Mouse (Mus musculus): ENCODE measurements around the gene Rassf2. TPM values are rescaled to one million over a fixed set of nuclear protein-coding genes. Genes with fewer than 3 reads are reported as not detected.

Gene Rassf2
- polyA plus RNA-seq, 1 experiment: 0.94 TPM

- no peaks in the 10 kb centered on the region for H3K36me3 ChIP-seq (ENCODE audit: control insufficient read depth, insufficient read depth)
- no peaks in the 10 kb centered on the region for H3K79me2 ChIP-seq (ENCODE audit: control insufficient read depth, insufficient read depth)
- H3ac ChIP-seq (ENCODE audit: control insufficient read depth, insufficient read length, low read depth): no peak overlapping the region
- no peaks in the 10 kb centered on the region for H3K79me3 ChIP-seq (ENCODE audit: low read depth)
- H3K27me3 ChIP-seq (ENCODE audit: control insufficient read depth, insufficient read depth, insufficient read length): peaks cover 6% of the 10 kb centered on the region
- TF ChIP-seq MAX (IDR thresholded peaks at IDR 0.05) (no peak), USF1 (IDR thresholded peaks at IDR 0.05; ENCODE audit: low read depth) (no peak), FOSL1 (IDR thresholded peaks at IDR 0.05; ENCODE audit: insufficient read depth, low read length, poor library complexity, severe bottlenecking) (no peak), MYOG (IDR thresholded peaks at IDR 0.05; ENCODE audit: control insufficient read depth, extremely low read depth, insufficient read length) (no peak), CEBPB (IDR thresholded peaks at IDR 0.05; ENCODE audit: low read depth) (no peak), CTCF (IDR thresholded peaks at IDR 0.05; ENCODE audit: control insufficient read depth, insufficient read depth, insufficient read length) (no peak), MYOD1 (IDR thresholded peaks at IDR 0.05; ENCODE audit: control insufficient read depth, insufficient read length, low read depth) (no peak)
- no peak overlapping the region for H3K4me3 ChIP-seq (ENCODE audit: insufficient read depth, poor library complexity, severe bottlenecking)
Observed at GRCm38 (mm10) chr2:131948156-131948555, 81.9 kb downstream of the Rassf2 start.

- Histone ChIP-seq H3K79me2 (ENCODE audit: control insufficient read depth, insufficient read depth) (no peaks in the 10 kb centered on the region), H3K79me3 (ENCODE audit: low read depth) (no peaks in the 10 kb centered on the region), H3K36me3 (ENCODE audit: control insufficient read depth, insufficient read depth) (no peaks in the 10 kb centered on the region), H3K4me3 (ENCODE audit: insufficient read depth, poor library complexity, severe bottlenecking) (no peak overlapping the region), H3K27me3 (ENCODE audit: control insufficient read depth, insufficient read depth, insufficient read length) (no peaks in the 10 kb centered on the region), H3ac (ENCODE audit: control insufficient read depth, insufficient read length, low read depth) (no peak overlapping the region)
- TF ChIP-seq USF1 (IDR thresholded peaks at IDR 0.05; ENCODE audit: low read depth) (no peak), FOSL1 (IDR thresholded peaks at IDR 0.05; ENCODE audit: insufficient read depth, low read length, poor library complexity, severe bottlenecking) (no peak), MYOG (IDR thresholded peaks at IDR 0.05; ENCODE audit: control insufficient read depth, extremely low read depth, insufficient read length) (no peak), MAX (IDR thresholded peaks at IDR 0.05) (no peak), CEBPB (IDR thresholded peaks at IDR 0.05; ENCODE audit: low read depth) (no peak), CTCF (IDR thresholded peaks at IDR 0.05; ENCODE audit: control insufficient read depth, insufficient read depth, insufficient read length) (no peak), MYOD1 (IDR thresholded peaks at IDR 0.05; ENCODE audit: control insufficient read depth, insufficient read length, low read depth) (no peak)
Observed at GRCm38 (mm10) chr2:131946351-131946750, 83.7 kb downstream of the Rassf2 start.

- TF ChIP-seq MYOD1 (IDR thresholded peaks at IDR 0.05; ENCODE audit: control insufficient read depth, insufficient read length, low read depth) (no peak), MYOG (IDR thresholded peaks at IDR 0.05; ENCODE audit: control insufficient read depth, extremely low read depth, insufficient read length) (no peak), USF1 (IDR thresholded peaks at IDR 0.05; ENCODE audit: low read depth) (no peak), FOSL1 (IDR thresholded peaks at IDR 0.05; ENCODE audit: insufficient read depth, low read length, poor library complexity, severe bottlenecking) (no peak), MAX (IDR thresholded peaks at IDR 0.05) (no peak), CEBPB (IDR thresholded peaks at IDR 0.05; ENCODE audit: low read depth) (no peak), CTCF (IDR thresholded peaks at IDR 0.05; ENCODE audit: control insufficient read depth, insufficient read depth, insufficient read length) (no peak)
- Histone ChIP-seq H3K79me3 (ENCODE audit: low read depth) (no peaks in the 10 kb centered on the region), H3K27me3 (ENCODE audit: control insufficient read depth, insufficient read depth, insufficient read length) (no peaks in the 10 kb centered on the region), H3K4me3 (ENCODE audit: insufficient read depth, poor library complexity, severe bottlenecking) (no peak overlapping the region), H3K36me3 (ENCODE audit: control insufficient read depth, insufficient read depth) (no peaks in the 10 kb centered on the region), H3ac (ENCODE audit: control insufficient read depth, insufficient read length, low read depth) (no peak overlapping the region), H3K79me2 (ENCODE audit: control insufficient read depth, insufficient read depth) (no peaks in the 10 kb centered on the region)
Observed at GRCm38 (mm10) chr2:131945765-131946164, 84.3 kb downstream of the Rassf2 start.

- Histone ChIP-seq H3K27me3 (ENCODE audit: control insufficient read depth, insufficient read depth, insufficient read length) (no peaks in the 10 kb centered on the region), H3K79me2 (ENCODE audit: control insufficient read depth, insufficient read depth) (no peaks in the 10 kb centered on the region), H3K36me3 (ENCODE audit: control insufficient read depth, insufficient read depth) (no peaks in the 10 kb centered on the region), H3K4me3 (ENCODE audit: insufficient read depth, poor library complexity, severe bottlenecking) (no peak overlapping the region), H3ac (ENCODE audit: control insufficient read depth, insufficient read length, low read depth) (no peak overlapping the region), H3K79me3 (ENCODE audit: low read depth) (no peaks in the 10 kb centered on the region)
- TF ChIP-seq CEBPB (IDR thresholded peaks at IDR 0.05; ENCODE audit: low read depth) (no peak), MAX (IDR thresholded peaks at IDR 0.05) (no peak), USF1 (IDR thresholded peaks at IDR 0.05; ENCODE audit: low read depth) (no peak), FOSL1 (IDR thresholded peaks at IDR 0.05; ENCODE audit: insufficient read depth, low read length, poor library complexity, severe bottlenecking) (no peak), MYOG (IDR thresholded peaks at IDR 0.05; ENCODE audit: control insufficient read depth, extremely low read depth, insufficient read length) (no peak), CTCF (IDR thresholded peaks at IDR 0.05; ENCODE audit: control insufficient read depth, insufficient read depth, insufficient read length) (no peak), MYOD1 (IDR thresholded peaks at IDR 0.05; ENCODE audit: control insufficient read depth, insufficient read length, low read depth) (no peak)
Observed at GRCm38 (mm10) chr2:131945225-131945624, 84.8 kb downstream of the Rassf2 start.

- H3K36me3 ChIP-seq (ENCODE audit: control insufficient read depth, insufficient read depth): no peaks in the 10 kb centered on the region
- no peaks in the 10 kb centered on the region for H3K27me3 ChIP-seq (ENCODE audit: control insufficient read depth, insufficient read depth, insufficient read length)
- TF ChIP-seq MAX (IDR thresholded peaks at IDR 0.05): no peak
- TF ChIP-seq CEBPB (IDR thresholded peaks at IDR 0.05; ENCODE audit: low read depth): no peak
- no peak for TF ChIP-seq CTCF (IDR thresholded peaks at IDR 0.05; ENCODE audit: control insufficient read depth, insufficient read depth, insufficient read length)
- TF ChIP-seq MYOG (IDR thresholded peaks at IDR 0.05; ENCODE audit: control insufficient read depth, extremely low read depth, insufficient read length): no peak
- TF ChIP-seq USF1 (IDR thresholded peaks at IDR 0.05; ENCODE audit: low read depth): no peak
- no peak for TF ChIP-seq FOSL1 (IDR thresholded peaks at IDR 0.05; ENCODE audit: insufficient read depth, low read length, poor library complexity, severe bottlenecking)
- TF ChIP-seq MYOD1 (IDR thresholded peaks at IDR 0.05; ENCODE audit: control insufficient read depth, insufficient read length, low read depth): no peak
- no peak overlapping the region for H3ac ChIP-seq (ENCODE audit: control insufficient read depth, insufficient read length, low read depth)
- H3K4me3 ChIP-seq (ENCODE audit: insufficient read depth, poor library complexity, severe bottlenecking): no peak overlapping the region
- H3K79me2 ChIP-seq (ENCODE audit: control insufficient read depth, insufficient read depth): no peaks in the 10 kb centered on the region
- H3K79me3 ChIP-seq (ENCODE audit: low read depth): no peaks in the 10 kb centered on the region
Observed at GRCm38 (mm10) chr2:131944370-131944769, 85.7 kb downstream of the Rassf2 start.

- H3K4me3 ChIP-seq (ENCODE audit: insufficient read depth, poor library complexity, severe bottlenecking): no peak overlapping the region
- H3K36me3 ChIP-seq (ENCODE audit: control insufficient read depth, insufficient read depth): peaks cover 12% of the 10 kb centered on the region
- no peak for TF ChIP-seq CEBPB (IDR thresholded peaks at IDR 0.05; ENCODE audit: low read depth)
- TF ChIP-seq USF1 (IDR thresholded peaks at IDR 0.05; ENCODE audit: low read depth): no peak
- TF ChIP-seq MYOG (IDR thresholded peaks at IDR 0.05; ENCODE audit: control insufficient read depth, extremely low read depth, insufficient read length): no peak
- no peak for TF ChIP-seq MAX (IDR thresholded peaks at IDR 0.05)
- no peaks in the 10 kb centered on the region for H3K79me3 ChIP-seq (ENCODE audit: low read depth)
- H3K79me2 ChIP-seq (ENCODE audit: control insufficient read depth, insufficient read depth): no peaks in the 10 kb centered on the region
- H3ac ChIP-seq (ENCODE audit: control insufficient read depth, insufficient read length, low read depth): no peak overlapping the region
- H3K27me3 ChIP-seq (ENCODE audit: control insufficient read depth, insufficient read depth, insufficient read length): no peaks in the 10 kb centered on the region
Observed at GRCm38 (mm10) chr2:131941501-131941900, 88.6 kb downstream of the Rassf2 start.

All from C2C12 (cell line).